Mouse (Mus musculus) heart, embryonic 12.5 days (tissue): ENCODE measurements around the gene Tln1. TPM values are rescaled to one million over a fixed set of nuclear protein-coding genes. Genes with fewer than 3 reads are reported as not detected.
A peak's percentile ranks its signal among the peaks of the same experiment; 100 is the strongest.

Source experiments
- ATAC-seq: fragments of 200-750 bp; cut with Nextera tagmentation; 2 replicates; pipeline ENCODE4 v1.8.0; 2017; ENCODE audit warnings: moderate TSS enrichment, moderate library complexity; ENCODE audit not compliant: insufficient number of reproducible peaks, low FRiP score
- H3K27ac ChIP-seq: fragments of 300-500 bp; sonication (generic); 2 replicates; pipeline ENCODE4 v1.5.1; 2016; ENCODE audit warnings: mild to moderate bottlenecking, moderate library complexity; ENCODE audit not compliant: poor library complexity, severe bottlenecking
- H3K27me3 ChIP-seq: fragments of 300-500 bp; sonication (generic); replicated peaks from 2 replicates; pipeline ENCODE4 v1.6.1; 2016; ENCODE audit warnings: mild to moderate bottlenecking, moderate library complexity
- H3K36me3 ChIP-seq: fragments of 300-500 bp; sonication (generic); 2 replicates; pipeline ENCODE4 v1.6.1; 2016; ENCODE audit warnings: mild to moderate bottlenecking, moderate library complexity
- H3K4me1 ChIP-seq: fragments of 300-500 bp; sonication (generic); replicated peaks from 2 replicates; pipeline ENCODE4 v1.6.1; 2016; ENCODE audit warnings: mild to moderate bottlenecking
- H3K4me2 ChIP-seq: fragments of 300-500 bp; sonication (generic); 2 replicates; pipeline ENCODE4 v1.6.1; 2016; ENCODE audit warnings: mild to moderate bottlenecking, moderate library complexity
- H3K4me3 ChIP-seq: fragments of 300-500 bp; sonication (generic); 2 replicates; pipeline ENCODE4 v1.5.1; 2016; ENCODE audit warnings: mild to moderate bottlenecking
- H3K9ac ChIP-seq: fragments of 300-500 bp; sonication (generic); 2 replicates; pipeline ENCODE4 v1.6.1; 2016; ENCODE audit warnings: mild to moderate bottlenecking, moderate library complexity
- H3K9me3 ChIP-seq: fragments of 300-500 bp; sonication (generic); replicated peaks from 2 replicates; pipeline ENCODE4 v1.6.1; 2016; ENCODE audit warnings: mild to moderate bottlenecking, moderate library complexity
- WGBS: fragments of 180-500 bp; shearing (Covaris S2); methylation state at CpG from one replicate; pipeline ENCODE4 v1.1.7; 2016; 5-methylcytosine and 5-hydroxymethylcytosine counted together
- polyA plus RNA-seq: library from polyadenylated mRNA; unstranded; fragments of >200 nt; fragmentation: Nextera tagmentation; extraction: Ambion mirVana; gene quantifications from 2 replicates; pipeline ENCODE4 v1.2.1, GENCODE M21; 2016

Gene Tln1
- polyA plus RNA-seq, 1 experiment from 2014 or later, result 117 TPM

- Histone ChIP-seq H3K4me3 (no peak overlapping the region), H3K4me2 (no peak overlapping the region), H3K4me1 (peaks cover 54% of the 10 kb centered on the region), H3K9me3 (no peaks in the 10 kb centered on the region), H3K27me3 (no peaks in the 10 kb centered on the region), H3K9ac (no peak overlapping the region), H3K27ac (no peak overlapping the region), H3K36me3 (peaks cover 33% of the 10 kb centered on the region)
- WGBS, result 81% methylated on average over 4 of the region's 4 CpGs
- no peak for ATAC-seq
Observed at GRCm38 (mm10) chr4:43513300-43513699, 49.2 kb downstream of the Tln1 start.

- ATAC-seq, result no peak
- H3K36me3 ChIP-seq, result peaks cover 27% of the 10 kb centered on the region
- peaks cover 58% of the 10 kb centered on the region for H3K4me1 ChIP-seq
- no peak overlapping the region for H3K4me2 ChIP-seq
- WGBS, result 46% methylated on average over 7 of the region's 7 CpGs
- no peak overlapping the region for H3K27ac ChIP-seq
- no peaks in the 10 kb centered on the region for H3K27me3 ChIP-seq
- no peak overlapping the region for H3K9ac ChIP-seq
- no peak overlapping the region for H3K4me3 ChIP-seq
- no peaks in the 10 kb centered on the region for H3K9me3 ChIP-seq
Observed at GRCm38 (mm10) chr4:43512653-43513052, 49.8 kb downstream of the Tln1 start.

DNA sequence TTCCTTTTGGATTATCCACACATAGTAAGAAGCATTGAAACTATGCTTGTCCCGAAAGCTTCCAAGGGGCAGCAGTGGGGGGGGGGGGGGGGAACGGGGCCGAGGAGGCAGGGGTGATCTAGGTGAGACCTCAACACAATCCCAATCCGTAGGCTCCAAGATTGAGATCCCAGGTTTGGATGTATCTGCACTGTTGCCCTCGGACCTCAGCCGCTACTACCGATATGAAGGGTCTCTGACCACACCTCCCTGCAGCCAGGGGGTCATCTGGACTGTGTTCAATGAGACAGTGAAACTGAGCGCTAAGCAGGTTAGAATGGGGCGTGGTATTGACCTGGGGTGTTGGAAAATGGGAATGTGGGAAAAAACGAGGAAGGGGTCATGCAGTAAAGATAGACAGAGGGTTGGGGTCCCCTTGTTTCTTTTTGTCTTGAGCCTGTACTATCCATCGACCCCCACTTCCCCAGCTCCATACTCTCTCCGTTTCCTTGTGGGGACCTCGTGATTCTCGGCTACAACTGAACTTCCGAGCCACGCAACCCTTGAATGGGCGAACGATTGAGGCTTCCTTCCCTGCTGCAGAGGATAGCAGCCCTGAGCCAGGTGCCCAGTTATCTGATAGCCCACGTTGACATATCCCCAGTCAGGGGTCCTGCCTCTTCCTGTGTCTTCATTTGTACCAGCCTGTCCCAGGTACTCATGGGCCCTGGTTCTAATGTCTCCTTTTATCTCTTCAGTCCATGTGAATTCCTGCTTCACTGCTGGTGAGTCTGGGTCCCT, 50.6 kb downstream of the Tln1 start:
- Histone ChIP-seq H3K27me3 (peaks cover 4% of the 10 kb centered on the region), H3K9ac (no peak overlapping the region; the same call in 1 of the 2 replicates), H3K4me1 (peaks cover 63% of the 10 kb centered on the region), H3K27ac (no peak overlapping the region), H3K9me3 (no peaks in the 10 kb centered on the region), H3K4me3 (no peak overlapping the region), H3K36me3 (peaks cover 23% of the 10 kb centered on the region), H3K4me2 (no peak overlapping the region)
- WGBS, result 53% methylated on average over 18 of the region's 19 CpGs
- ATAC-seq, result no peak

DNA sequence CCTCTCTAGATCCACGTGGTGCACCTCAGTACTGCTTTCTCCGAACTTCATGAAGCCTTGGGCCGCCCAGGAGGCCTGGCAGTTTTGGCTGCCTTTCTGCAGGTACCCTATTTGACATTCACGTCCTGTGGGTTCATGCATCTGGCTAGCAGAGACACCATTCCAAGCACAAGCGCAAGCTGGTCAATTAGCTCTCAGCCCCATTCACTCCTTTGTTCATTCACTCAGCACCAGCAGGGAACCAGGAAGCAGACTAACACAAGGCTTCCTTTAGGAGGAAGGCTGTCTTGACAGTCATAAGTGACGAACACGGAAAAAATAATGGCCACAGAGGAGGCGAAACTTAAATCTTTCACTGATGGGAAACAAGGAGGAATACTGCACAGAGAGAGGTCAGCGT, 53.4 kb downstream of the Tln1 start:
- Histone ChIP-seq H3K27me3 (peaks cover 9% of the 10 kb centered on the region), H3K9ac (peak overlapping the region; percentile 77; the same call in 1 of the 2 replicates), H3K9me3 (no peaks in the 10 kb centered on the region), H3K27ac (peak overlapping the region; percentile 58; the same call in 1 of the 2 replicates), H3K4me3 (peak overlapping the region; percentile 65), H3K4me1 (peaks cover 43% of the 10 kb centered on the region), H3K36me3 (no peaks in the 10 kb centered on the region), H3K4me2 (peak overlapping the region; percentile 97)
- 36% methylated on average over 9 of the region's 9 CpGs for WGBS
- no peak for ATAC-seq

- H3K9ac ChIP-seq, result peak overlapping the region; percentile 77
- H3K4me1 ChIP-seq, result peaks cover 38% of the 10 kb centered on the region
- peak overlapping the region; percentile 97 for H3K4me2 ChIP-seq
- no peaks in the 10 kb centered on the region for H3K36me3 ChIP-seq
- H3K4me3 ChIP-seq, result peak overlapping the region; percentile 65
- peaks cover 9% of the 10 kb centered on the region for H3K27me3 ChIP-seq
- WGBS, result 4% methylated on average over 13 of the region's 13 CpGs
- no peaks in the 10 kb centered on the region for H3K9me3 ChIP-seq
- peak; percentile 75 for ATAC-seq
- peak overlapping the region; percentile 58; the same call in 1 of the 2 replicates for H3K27ac ChIP-seq
Observed at GRCm38 (mm10) chr4:43508666-43508997, 53.9 kb downstream of the Tln1 start.

DNA sequence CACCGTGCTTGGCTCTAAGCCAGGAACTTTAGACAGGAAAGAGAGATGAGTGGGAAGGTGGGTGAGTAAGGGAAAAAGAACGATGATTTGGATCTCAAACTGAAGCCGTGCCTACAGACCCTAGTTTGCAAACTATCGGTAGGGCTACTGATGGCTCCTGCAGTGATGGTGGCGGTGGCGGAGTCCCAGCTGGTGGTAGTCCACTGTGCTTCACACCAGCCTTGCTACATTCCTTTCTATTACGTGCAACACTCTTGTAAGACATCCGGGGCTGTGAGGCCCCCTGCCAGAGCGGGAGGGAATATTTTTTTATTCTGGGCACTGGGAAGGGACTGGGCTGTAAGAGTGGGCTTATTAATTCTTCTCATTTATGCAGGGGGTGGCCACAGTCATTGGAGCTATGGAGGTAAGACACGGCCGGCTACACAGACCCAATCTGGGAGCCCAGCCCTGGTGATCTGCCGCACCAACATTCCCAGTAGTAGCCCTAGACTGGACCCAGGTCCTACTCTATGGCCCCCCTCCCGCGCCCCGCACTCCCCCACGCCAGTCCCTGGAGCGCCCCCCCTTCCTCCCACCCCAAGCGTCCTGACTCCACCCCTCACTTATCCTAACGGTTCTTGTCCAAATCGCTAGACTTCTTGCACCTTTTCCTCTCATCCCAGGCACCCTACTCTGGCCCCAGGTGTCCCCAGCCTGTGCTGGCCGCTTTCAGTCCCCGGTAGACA, 54.4 kb downstream of the Tln1 start:
- H3K27me3 ChIP-seq, result peaks cover 9% of the 10 kb centered on the region
- peak overlapping the region; percentile 58; the same call in 1 of the 2 replicates for H3K27ac ChIP-seq
- H3K4me3 ChIP-seq, result peak overlapping the region; percentile 65
- H3K4me2 ChIP-seq, result peak overlapping the region; percentile 97
- peak overlapping the region; percentile 77 for H3K9ac ChIP-seq
- no peaks in the 10 kb centered on the region for H3K9me3 ChIP-seq
- 6% methylated on average over 22 of the region's 22 CpGs for WGBS
- ATAC-seq, result peak; percentile 31
- H3K36me3 ChIP-seq, result no peaks in the 10 kb centered on the region
- peaks cover 38% of the 10 kb centered on the region for H3K4me1 ChIP-seq

- 63% methylated on average over 9 of the region's 9 CpGs for WGBS
- H3K4me1 ChIP-seq, result peaks cover 25% of the 10 kb centered on the region
- no peak within 1 kb of the TSS for H3K27ac ChIP-seq
- H3K9ac ChIP-seq, result peak within 1 kb of the TSS; percentile 77
- no peaks in the 10 kb centered on the region for H3K36me3 ChIP-seq
- peaks cover 9% of the 10 kb centered on the region for H3K27me3 ChIP-seq
- peak within 1 kb of the TSS; percentile 97 for H3K4me2 ChIP-seq
- H3K4me3 ChIP-seq, result peak within 1 kb of the TSS; percentile 65
- peak; percentile 34; the same call in 1 of the 2 replicates for ATAC-seq
- no peaks in the 10 kb centered on the region for H3K9me3 ChIP-seq
Observed at GRCm38 (mm10) chr4:43506536-43507185, 55.8 kb downstream of the Tln1 start, which contains the start of gene Car9. TSS of gene Car9 (plus strand) at chr4:43506966.

- no peak overlapping the region for H3K27ac ChIP-seq
- no peaks in the 10 kb centered on the region for H3K36me3 ChIP-seq
- H3K9me3 ChIP-seq, result no peaks in the 10 kb centered on the region
- H3K4me2 ChIP-seq, result no peak overlapping the region
- no peak overlapping the region for H3K4me3 ChIP-seq
- H3K4me1 ChIP-seq, result peaks cover 23% of the 10 kb centered on the region
- H3K9ac ChIP-seq, result no peak overlapping the region
- WGBS, result 85% methylated on average over 8 of the region's 8 CpGs
- ATAC-seq, result no peak
- peaks cover 9% of the 10 kb centered on the region for H3K27me3 ChIP-seq
Observed at GRCm38 (mm10) chr4:43506074-43506473, 56.4 kb downstream of the Tln1 start.

DNA sequence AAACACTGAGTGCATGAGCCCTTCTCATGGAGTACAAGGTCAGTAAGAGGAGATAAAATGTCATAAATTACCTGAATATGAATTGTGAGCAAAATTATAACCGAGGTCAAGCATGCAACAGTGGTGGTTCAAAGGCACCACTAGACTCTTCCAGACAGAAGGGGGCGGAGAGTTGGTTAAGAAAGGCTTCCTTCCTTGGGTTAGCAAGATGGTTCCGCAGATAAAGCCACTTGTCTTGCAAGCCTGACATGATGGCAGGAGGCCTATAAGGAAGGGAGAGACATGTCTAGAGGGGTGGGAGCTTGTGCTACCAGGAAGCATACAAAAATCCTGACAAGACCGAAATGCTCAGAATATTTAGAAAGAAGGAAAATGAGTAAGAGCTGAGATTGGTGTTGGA, 58.2 kb downstream of the Tln1 start:
- ATAC-seq, result no peak
- no peak overlapping the region for H3K9ac ChIP-seq
- WGBS, result 77% methylated on average over 4 of the region's 4 CpGs
- H3K36me3 ChIP-seq, result no peaks in the 10 kb centered on the region
- H3K4me1 ChIP-seq, result peaks cover 20% of the 10 kb centered on the region
- no peak overlapping the region for H3K4me3 ChIP-seq
- no peak overlapping the region for H3K27ac ChIP-seq
- no peak overlapping the region for H3K4me2 ChIP-seq
- H3K27me3 ChIP-seq, result peaks cover 9% of the 10 kb centered on the region
- no peaks in the 10 kb centered on the region for H3K9me3 ChIP-seq

GRCm38 (mm10) chr4:43503506-43503905, 59.0 kb downstream of the Tln1 start:
- WGBS, result 76% methylated on average over 6 of the region's 6 CpGs
- Histone ChIP-seq H3K4me1 (peaks cover 18% of the 10 kb centered on the region), H3K4me2 (no peak overlapping the region), H3K4me3 (no peak overlapping the region), H3K9me3 (no peaks in the 10 kb centered on the region), H3K27ac (no peak overlapping the region), H3K9ac (no peak overlapping the region), H3K36me3 (no peaks in the 10 kb centered on the region), H3K27me3 (peaks cover 9% of the 10 kb centered on the region)
- no peak for ATAC-seq

DNA sequence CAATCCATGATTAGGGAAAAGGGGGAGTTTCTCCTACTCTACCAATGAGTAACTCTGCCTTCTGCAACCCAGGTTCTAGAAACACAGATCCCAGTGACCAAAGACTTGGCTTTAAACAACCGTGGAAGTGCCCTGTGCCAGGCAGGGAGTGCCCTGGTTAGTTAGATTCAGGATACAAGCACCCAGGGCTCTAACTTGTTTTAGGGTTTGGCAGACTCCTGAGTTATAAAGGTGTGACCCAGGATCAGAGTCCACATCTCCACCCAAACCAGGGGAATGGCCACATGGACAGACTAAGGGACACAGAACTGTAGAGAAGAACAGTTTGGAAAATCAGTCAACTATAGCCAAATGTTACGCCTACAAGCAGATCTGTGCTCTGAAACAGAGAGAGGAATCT, 59.5 kb downstream of the Tln1 start:
- Histone ChIP-seq H3K4me3 (no peak overlapping the region), H3K27me3 (peaks cover 9% of the 10 kb centered on the region), H3K4me1 (peaks cover 20% of the 10 kb centered on the region), H3K4me2 (no peak overlapping the region), H3K27ac (no peak overlapping the region), H3K9me3 (no peaks in the 10 kb centered on the region), H3K36me3 (no peaks in the 10 kb centered on the region), H3K9ac (no peak overlapping the region)
- no peak for ATAC-seq
- WGBS, result 70% methylated on average over 2 of the region's 2 CpGs
